Mouse (Mus musculus) MEL-GATA-1-ER (cell line): ENCODE data around the gene Plcb4.

ENCODE experiments used
- DNase-seq: peaks from one replicate; pipeline ENCODE4 v3.0.0-alpha.2; 2012; ENCODE audit warnings: low read depth; ENCODE audit errors: extremely low read depth

Gene Plcb4

DNA sequence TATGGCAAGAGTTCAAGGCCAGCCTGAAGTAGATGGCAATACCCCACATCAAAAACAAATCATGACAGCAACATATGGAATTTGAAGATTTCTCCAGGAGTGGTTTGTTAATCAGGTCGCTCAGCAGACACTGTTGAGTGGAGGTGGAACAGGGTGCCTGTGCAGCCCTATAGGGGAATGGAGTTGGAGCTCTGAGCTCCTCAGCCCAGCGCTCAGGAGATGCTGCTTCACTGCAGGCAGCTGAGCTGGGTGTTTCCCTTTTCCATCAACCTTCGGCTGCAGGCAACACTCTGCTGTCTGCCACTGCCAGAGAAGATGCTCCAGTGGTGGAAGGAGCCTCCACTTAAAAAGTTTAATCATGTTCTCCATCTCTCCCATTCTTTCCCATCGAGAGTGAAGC is 149.5 kb downstream of the Plcb4 start:
- no peak for DNase-seq

DNA sequence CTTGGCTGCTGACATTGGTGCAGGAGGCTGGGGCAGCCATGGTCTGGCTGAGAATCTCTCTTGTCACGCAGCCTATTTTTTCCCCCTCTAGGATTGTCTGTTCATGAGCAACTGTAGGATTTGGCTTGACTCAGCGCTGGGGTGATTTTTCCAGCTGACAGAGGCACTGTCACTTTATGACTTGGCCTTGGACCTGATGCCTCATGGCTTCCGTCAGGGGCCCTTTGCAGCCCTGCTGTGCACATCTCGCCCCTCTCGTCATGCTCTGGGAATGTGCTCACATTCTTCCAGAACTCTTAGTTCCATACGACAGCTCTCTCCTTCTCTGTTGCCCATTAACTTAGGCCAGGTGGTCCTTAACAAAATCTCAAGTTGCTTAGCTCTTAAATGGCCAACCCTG is 152.0 kb downstream of the Plcb4 start:
- DNase-seq: no peak

DNA sequence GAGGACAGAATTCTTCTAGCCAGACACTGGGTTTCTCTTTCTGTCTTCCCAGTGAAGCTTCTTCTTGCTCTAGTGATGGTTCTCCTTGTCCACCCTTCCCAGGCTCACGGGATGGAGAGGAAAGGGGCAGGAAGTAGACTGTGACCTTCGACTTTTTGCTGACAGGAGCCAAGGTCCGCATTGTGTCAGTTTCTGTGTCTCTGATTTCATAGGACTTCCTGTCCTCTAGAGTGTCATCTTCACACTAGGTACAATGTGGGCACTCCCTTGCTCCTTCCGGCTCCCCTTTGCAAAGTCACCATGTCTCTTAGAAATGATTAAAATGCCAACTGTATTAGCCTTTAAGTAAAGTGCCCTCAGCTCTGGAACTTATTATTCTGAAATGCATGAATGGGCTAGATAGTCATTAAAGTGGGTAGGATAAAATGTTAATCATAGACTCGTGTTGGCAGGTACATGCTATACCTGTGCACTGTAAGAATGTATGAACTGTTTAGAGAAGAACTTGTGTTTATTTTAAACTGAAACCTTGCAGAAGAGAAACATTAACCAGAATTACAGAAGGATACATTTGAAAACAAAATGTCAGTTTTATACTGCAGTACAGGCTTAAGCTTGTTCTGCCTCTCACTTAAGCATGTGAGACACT is 152.8 kb downstream of the Plcb4 start:
- no peak for DNase-seq

DNA sequence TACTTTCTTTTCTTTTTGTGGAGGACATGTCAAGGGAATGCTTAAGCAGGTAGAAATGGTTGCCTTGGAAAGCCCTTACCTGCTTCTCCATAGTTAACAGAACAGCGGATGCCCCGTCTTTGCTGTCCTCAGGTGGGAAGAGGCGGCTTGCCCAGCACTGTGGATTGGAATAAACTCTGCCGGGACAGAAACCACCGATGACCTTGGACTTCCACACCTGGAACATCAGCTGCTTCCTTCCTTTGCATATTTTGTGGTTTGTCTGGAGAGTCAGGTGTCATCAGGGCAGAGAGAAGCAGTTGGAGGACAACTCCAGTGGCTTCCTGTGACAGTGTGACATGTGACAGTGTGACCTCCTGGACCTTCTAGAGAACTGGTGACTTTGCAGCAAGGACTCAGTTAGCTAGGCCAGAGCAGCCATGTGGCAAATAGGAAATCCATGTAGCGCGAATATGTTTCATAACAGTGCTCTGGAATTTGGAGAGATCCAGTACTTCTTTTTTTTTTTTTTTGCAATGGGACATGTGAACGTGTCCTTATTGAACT is 154.0 kb downstream of the Plcb4 start:
- no peak for DNase-seq

DNA sequence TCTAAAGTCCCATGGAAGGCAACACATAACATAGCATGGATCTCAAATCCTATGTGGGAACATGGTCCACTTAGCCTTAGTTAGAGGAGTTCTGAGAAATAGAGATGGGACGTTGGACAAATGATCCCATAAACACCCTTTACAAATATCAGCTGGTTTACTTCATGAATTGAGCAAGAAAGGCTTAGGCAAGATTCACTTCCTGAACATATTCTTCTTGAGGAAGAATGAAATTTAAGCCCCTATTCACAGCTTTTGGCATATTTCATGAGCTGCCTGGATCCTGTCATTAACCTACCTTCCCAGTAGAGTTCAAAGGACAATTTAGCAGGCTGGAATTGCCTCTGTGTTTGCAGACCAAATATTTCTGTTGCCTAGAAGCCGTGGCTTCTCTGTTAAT is 161.9 kb downstream of the Plcb4 start:
- DNase-seq: no peak

DNA sequence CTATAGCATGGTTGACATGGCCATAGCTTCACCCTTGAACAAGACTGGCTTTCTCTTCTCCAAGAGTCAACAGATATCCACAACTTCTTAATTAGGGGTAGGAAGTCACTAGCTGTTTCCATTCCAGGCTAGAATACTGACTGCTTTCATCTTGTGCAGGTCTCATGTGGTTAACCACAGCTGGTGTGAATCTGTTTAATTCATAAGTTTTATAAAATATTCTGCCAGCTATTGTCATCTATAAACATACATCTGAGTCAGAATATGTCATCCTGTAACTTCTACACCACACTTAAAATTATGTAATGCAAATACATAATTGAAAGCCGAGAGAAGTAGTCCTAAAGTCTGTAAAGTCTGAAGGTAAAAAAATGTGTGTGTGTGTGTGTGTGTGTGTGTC is 164.9 kb downstream of the Plcb4 start:
- DNase-seq: no peak

DNA sequence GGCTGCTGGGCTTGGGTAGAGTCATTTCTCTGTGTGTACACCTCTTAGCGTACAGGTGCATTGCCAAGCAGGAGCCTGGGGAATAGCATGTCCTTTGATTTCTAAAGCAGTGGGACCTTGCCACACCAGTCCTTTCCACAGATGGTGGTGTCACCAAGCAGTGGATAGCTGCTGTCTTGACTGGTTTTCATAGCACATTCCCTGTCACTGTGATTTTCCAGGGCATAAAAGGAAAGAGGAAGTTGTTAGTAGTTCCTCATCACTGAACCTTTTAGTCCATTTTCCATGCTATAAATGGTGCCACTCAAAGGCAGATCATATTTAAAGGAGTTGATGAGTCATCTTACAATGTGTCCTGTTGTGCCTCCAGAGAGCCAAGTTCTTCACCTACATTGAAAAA is 165.9 kb downstream of the Plcb4 start:
- no peak for DNase-seq

DNA sequence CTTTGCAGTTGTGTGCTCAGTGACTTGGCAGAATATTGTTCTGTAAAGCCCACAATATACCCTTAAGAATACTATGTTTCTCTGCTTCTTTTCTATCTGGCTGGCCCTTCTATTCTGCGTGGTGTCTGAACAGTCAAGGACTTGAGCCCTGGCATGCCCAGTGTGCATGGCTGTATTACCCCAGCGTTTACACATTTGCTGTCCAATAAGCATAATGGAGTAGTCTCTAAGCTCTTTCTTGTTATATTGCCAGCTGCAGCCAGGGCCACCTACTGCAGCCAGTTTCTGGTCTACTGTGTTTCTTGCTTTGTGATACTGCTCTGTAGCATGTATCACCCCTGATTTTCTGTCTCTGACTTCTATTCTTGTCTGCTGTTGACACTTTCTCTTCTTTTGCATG is 166.8 kb downstream of the Plcb4 start:
- DNase-seq: no peak

DNA sequence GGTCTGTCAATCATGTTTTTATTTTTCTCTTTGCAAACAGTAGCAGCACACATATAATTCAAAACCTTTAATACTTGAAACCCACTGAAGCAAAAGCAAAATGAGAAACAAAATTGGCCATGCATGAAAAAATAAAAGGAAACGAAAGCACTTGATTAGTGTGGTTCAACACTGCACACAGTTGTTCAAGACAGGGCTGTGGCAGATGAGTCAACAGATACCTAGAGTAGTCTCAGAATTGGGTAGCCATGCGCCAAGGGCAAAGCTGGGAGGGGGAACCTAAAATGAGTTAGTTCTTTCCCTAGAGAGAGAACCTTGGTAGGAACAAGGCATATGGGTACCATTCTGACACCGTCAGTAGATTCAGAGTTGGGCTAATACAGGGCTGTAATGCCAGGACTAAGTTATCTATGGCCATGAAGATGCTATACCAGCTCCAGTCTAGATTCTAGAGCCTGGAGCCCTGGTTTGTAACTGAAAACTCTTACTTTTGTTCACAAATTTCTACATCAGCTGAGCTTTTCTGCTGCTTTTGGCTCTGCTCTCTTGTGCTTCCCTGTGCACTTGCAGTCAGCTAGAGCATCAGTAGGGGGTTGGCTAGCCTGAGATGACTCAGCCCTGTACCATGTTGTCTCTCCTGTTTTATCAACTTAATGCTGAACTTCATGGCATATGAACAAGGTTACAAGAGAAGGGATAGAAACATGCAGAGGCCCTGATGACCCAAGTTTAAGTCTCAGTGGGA is 168.0 kb downstream of the Plcb4 start:
- no peak for DNase-seq

DNA sequence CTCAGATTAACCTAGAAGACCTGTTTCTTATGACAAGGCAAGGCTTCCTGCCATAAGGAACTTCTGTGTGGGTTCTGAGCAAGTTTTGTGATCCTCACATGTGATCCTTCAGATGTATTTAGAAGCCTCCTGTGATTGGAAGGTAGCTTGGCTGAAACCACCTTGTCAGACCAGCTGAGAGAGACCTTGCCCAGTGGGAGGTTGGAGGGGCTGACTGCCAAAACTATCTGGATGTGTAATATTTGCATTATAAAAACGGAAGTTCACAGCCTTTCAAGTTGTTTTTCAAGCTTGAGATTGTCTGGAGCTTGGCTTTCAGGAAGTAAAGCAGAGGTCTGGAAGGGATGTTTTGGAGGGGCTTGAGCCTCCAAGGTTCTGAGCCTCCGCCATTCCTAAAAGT is 169.6 kb downstream of the Plcb4 start:
- no peak for DNase-seq

DNA sequence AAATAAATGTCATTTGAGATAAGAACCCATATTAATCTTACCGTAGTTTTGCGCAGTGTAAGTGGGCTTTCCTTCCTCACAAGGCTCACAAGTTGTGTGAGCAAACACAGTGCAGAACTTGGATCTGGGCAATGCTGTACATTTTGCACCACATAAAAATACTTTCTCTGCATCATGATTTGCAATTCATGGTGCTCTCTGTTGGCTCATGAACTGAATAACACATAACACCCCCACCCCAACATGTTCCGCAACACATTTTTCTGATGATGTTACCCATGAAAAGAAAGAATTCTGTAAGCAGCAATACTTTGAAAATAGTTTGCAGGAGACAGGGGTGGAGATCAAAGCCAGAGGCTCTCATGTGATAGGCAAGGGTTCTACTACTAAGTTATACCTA is 174.9 kb downstream of the Plcb4 start:
- no peak for DNase-seq

DNA sequence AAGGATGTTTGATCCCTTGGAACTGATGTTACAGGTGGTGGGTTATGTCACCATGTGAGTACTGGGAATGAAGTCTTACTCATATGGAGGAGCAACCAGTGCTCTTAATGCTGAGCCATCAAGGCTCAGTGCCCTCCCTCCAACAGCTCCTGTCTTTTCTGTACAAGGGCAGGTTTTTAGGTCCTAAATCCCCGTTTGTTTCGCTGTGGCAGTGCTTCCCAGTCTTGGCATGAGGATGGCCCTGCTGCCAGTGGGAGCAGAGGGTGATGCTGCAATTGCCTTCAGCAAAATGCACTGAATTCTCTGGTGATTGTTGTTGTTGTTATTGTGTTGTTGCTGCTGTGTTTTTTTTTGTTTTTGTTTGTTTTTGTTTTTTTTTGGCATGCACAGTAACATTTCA is 175.6 kb downstream of the Plcb4 start:
- DNase-seq: no peak

DNA sequence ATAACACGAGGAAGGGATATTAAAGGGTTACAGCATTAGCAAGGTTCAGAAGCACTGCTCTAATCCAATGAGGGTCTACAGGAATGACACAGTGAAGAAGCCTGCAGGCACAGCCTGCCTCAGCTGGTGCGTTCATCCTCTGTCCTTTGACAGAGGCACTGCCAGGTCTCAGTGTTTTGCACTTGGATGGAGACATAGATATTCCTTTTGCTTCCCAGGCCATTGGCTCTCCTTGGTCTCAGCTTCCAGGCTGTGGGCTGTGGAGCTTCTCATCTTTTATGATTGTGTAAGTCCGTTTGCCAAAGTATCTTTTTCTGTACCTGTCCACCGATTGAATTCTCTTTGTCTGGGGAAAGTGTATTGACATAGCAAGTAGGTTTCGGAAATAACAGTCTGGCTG is 177.1 kb downstream of the Plcb4 start:
- no peak for DNase-seq

DNA sequence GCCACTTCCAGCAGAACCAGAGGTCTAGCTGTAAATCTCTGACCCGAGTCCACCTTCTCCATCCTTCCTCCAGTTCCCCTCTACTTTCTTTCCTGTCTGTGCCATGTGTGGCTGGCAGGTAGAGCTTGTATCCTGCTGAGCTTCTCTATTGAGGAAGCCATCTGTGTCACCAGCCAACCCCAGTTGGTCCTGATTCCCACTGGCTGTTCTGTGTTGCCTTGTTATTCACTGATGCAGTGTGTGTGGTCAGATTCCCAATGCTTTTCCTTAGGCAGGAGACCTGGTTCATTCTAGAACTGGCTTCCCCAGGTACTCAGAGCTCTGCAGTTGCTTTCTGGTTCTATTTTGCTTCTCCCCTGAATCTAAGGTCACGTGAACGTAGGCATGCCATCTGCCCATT is 177.6 kb downstream of the Plcb4 start:
- no peak for DNase-seq

DNA sequence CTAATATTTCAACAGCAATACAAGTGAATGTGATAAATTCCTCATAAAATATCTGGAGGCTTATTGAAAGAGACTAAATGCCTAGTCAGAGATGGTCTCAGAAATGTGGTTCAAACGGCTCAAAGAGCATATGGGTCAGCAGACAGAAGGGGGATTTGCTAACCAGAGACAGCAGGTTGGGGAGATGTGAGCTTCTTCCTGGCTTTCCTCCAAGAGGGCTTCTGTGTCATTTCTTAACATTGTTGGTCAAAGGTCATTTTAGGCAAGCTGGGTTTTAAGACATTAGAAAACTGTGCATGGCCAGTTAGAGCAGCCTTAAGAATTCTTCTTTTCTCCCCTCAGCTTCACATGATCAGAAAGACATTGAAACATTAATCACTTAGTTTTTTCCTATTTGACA is 178.9 kb downstream of the Plcb4 start:
- DNase-seq: no peak

DNA sequence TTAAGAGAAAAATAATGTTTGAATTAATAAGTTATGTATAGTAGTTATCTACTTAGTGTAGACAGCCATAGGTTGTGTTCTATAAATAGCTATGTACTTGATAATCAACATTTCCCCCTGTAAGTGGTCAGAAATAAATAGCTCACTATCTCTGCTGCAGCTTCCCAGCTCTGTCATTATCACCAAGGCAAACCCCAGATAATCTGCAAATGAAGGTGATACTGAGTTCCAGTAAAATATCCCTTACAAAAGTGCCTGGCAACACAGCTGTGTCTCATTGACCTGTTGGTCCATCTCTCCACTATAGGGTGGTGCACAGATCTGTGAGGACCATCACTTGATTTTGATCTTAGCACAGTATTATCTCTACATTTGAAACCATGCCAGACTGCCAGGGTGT is 179.3 kb downstream of the Plcb4 start:
- no peak for DNase-seq

DNA sequence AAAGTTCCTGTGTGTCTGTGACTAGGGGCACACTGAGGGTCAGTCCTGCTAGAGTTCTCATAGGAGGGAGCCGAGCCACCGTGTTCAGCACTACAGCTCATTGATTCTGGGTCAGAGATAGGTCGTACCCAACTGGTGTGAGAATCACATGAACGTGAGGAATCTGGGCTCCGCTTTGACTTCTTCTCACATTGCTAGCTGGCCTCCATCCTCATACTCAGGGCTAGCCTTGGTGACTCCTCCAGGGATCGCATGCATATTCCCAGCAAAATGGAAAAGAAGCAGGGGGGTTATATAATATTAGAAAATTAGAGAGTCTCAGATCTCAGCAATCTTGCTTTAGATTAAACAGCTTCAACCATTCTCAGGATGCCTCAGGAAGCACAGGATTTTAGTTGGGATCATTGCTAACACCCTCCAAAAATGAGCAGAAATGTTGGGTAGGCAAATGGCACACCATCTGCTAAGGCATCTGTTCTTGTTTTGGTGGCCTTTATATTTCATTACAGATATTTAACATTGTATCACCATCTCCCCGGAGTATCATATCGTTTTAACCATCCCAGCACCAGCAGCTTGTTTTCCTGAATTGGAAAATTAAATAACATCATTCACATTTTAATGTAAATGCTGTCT is 180.0 kb downstream of the Plcb4 start:
- DNase-seq: no peak

DNA sequence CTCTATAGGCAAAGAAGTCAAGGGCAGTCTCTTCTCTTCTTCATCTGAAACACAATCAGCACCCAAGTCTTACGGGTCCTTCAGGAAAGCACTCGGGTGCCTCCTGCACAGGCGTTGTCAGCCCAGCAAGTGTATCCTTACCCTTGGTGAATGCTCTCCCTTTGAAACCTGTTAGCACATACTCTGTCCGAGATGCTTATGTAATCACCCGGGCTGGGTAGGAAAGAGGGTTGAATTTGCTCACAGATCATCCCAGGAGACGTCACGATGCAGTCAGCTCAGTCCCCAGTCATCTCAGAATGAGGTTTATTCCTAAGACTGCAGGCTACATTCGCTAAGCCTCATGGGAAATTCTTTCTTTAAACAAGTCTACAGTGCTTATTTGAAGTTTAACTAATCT is 184.9 kb downstream of the Plcb4 start:
- no peak for DNase-seq

DNA sequence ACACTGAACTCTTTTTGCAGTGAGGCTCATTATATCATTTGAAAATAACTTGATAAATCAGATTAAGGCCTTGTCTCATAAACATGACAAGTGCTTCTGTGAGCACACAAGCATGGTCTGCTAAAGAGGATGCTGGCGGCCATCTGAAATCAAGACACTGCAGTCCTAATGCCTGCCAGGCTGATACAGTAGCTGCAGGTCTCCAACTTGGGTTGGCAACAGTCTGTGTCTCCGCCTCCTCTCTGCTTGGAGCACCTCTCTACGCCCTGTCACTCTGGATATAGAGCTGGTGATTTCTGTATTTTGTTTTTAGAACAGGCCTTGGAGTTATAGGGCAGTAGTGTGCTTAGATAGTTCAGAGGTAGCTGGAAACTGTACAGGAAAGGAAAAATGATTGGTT is 188.1 kb downstream of the Plcb4 start:
- no peak for DNase-seq

DNA sequence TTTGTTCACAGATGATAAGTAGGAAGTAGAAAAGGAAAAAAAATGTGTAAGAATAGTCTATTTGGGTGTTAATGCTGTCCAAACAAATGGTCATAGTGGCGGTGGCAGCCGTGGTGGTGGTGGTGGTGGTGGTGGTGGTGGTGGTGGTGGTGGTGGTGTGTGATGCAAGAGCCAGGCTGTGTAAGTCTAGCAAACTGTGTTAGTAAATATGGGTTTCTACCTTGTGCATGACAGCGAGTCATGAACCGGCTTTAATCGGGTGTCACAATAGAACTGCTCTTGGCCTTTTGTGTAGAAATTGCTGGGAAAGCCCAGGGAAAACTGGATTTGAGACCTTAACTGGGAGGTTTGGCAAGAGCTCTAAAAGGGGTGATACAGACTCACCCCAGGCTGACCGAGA is 188.9 kb downstream of the Plcb4 start:
- no peak for DNase-seq

DNA sequence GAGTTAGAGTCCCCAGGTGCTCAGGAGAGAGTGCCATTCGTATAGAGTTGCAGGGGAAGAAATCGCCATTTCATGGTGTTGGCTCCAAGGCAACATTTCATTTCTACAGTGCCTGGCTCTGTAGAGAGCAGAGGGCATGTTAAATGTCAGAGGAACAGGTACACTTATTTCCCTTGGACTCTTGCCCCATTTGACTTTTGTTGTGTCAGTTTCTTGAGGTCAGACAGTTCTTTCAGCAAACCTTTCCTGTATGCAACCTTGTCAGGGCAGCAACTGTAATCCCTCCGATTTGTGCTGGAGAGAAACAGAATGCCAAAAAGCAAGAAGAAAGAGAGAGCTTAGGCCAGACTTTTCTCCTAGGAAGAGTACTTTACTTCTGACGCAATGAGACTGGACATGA is 189.4 kb downstream of the Plcb4 start:
- DNase-seq: no peak

DNA sequence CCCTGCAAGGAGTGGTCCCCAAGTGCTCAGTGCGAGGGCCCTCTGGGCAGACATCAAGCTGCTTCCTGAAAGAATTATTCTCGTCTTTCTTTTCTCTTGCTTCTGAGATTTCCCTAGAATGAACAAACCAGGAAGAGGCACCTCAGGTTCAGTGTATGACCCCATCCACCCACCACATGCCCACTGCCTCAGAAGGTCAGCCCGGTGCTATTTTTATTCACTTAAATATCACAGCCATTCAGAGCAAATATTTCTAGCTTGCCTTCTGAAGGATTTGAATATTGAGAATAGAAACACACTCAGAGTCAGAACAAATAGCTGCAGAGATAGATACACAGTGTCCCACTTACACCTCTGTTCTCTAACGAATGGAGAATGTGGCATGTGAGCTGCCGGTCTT is 193.2 kb downstream of the Plcb4 start:
- no peak for DNase-seq

DNA sequence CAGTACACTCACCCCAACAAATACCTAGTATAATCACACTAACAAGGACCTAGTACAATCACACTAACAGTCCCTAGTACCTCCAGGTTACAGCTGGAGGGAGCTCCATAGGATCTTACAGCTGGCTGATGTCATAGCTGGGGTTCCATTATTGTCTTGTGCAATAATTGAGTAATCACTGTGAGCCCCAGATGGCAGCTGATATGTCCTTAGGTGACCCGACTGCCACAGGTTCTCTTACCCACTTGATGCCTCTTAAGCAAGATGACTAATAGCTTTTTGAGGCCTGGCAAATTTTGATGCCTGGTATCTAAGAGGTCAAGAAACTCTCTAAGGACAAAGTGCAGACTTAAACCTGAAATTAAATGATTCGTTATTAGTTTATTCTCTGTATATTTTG is 194.3 kb downstream of the Plcb4 start:
- DNase-seq: no peak
